Mouse (Mus musculus): ENCODE data around the gene H2afy.

DNA sequence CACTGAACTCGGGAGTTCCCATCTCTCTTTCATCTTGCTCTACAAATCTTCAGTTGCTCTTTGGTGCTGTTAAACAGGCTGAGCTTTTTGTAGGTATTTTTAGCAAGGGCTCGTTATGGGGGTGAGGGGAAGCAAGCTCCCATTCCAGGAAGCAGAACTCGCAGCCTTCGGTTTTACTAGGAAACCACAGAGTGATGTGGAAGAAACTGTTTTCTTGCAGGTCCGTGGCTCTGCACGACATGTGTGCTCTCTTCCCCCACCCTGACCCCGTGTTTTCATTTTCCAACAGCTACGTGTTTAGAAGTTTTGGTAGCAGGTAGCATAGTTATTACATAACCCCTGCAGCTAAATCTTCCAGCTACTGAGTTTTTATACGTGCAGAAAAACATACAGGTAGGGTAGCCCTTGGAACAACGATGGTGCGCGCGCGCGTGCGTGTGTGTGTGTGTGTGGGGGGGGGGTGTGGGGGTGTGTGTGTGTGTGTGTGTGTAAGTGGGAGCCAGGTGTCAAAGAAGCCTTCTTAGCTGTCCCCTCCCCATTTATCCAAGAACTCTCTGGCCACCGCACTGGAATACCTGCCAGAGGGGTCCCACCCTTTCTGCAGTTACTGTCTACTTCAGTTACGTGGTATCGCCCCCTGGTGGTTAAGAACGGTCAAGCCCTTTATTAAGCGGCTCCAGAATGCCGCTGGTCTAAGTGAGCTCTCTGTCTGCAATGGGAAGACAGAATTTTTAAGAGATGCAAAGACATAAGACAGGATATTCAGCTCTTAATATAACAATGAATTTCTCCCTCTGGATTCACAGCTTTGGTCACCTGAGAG is 15.5 kb upstream of the H2afy start:
- TF ChIP-seq GATA1 (IDR thresholded peaks at IDR 0.05; ENCODE audit: borderline replicate concordance, low read length) (no peak), FLI1 (IDR thresholded peaks at IDR 0.05; ENCODE audit: low read length) (no peak)

Measured in megakaryocyte, embryonic 14.5 days (primary cell).